Mouse (Mus musculus) midbrain, postnatal 0 days (tissue): Measurements from ENCODE around the gene Cox4i2. TPM values are rescaled to one million over a fixed set of nuclear protein-coding genes. Genes with fewer than 3 reads are reported as not detected.

ENCODE experiments used
- ATAC-seq: fragments of 200-750 bp; cut with Nextera tagmentation; 2 replicates; pipeline ENCODE4 v1.8.0; 2017; ENCODE audit warnings: moderate number of reproducible peaks, mild to moderate bottlenecking, moderate TSS enrichment, moderate library complexity; ENCODE audit not compliant: low FRiP score
- DNase-seq: peaks from one replicate; pipeline ENCODE4 v3.0.0-alpha.2; 2015; ENCODE audit warnings: low spot score
- H3K27ac ChIP-seq: fragments of 300-500 bp; sonication (generic); 2 replicates; pipeline ENCODE4 v1.5.1; 2014; ENCODE audit warnings: low read depth, mild to moderate bottlenecking, low read length, mixed read lengths
- H3K27me3 ChIP-seq: fragments of 300-500 bp; sonication (generic); 2 replicates; pipeline ENCODE4 v1.6.1; 2014; ENCODE audit warnings: low read length, control low read depth, mixed read lengths; ENCODE audit not compliant: insufficient read depth
- H3K36me3 ChIP-seq: fragments of 300-500 bp; sonication (generic); 2 replicates; pipeline ENCODE4 v1.6.1; 2014; ENCODE audit warnings: low read length, control low read depth, mixed read lengths; ENCODE audit not compliant: insufficient read depth
- H3K4me1 ChIP-seq: fragments of 300-500 bp; sonication (generic); 2 replicates; pipeline ENCODE4 v1.6.1; 2014; ENCODE audit warnings: mild to moderate bottlenecking, control low read depth, antibody characterized with exemption, low read length, mixed read lengths; ENCODE audit not compliant: insufficient read depth
- H3K4me2 ChIP-seq: fragments of 300-500 bp; sonication (generic); 2 replicates; pipeline ENCODE4 v1.6.1; 2014; ENCODE audit warnings: low read depth, mild to moderate bottlenecking, low read length, mixed read lengths; ENCODE audit not compliant: poor library complexity, severe bottlenecking
- H3K4me3 ChIP-seq: fragments of 300-500 bp; sonication (generic); 2 replicates; pipeline ENCODE4 v1.5.1; 2014; ENCODE audit warnings: low read depth, mild to moderate bottlenecking, low read length, moderate library complexity
- H3K9ac ChIP-seq: fragments of 300-500 bp; sonication (generic); replicated peaks from 2 replicates; pipeline ENCODE4 v1.6.1; 2014; ENCODE audit warnings: mild to moderate bottlenecking, low read length, moderate library complexity, mixed read lengths; ENCODE audit not compliant: poor library complexity, severe bottlenecking
- H3K9me3 ChIP-seq: fragments of 300-500 bp; sonication (generic); 2 replicates; pipeline ENCODE4 v1.6.1; 2016; ENCODE audit warnings: low read length, control low read depth
- CTCF ChIP-seq: IDR thresholded peaks from 2 replicates; pipeline ENCODE4 v1.5.1; 2016; ENCODE audit warnings: antibody characterized with exemption, mild to moderate bottlenecking
- WGBS: fragments of 180-500 bp; shearing (Covaris S2); extraction: QIAGEN DNeasy Blood & Tissue Kit; methylation state at CpG from one replicate; pipeline ENCODE4 v1.1.7; 2014; 5-methylcytosine and 5-hydroxymethylcytosine counted together
- polyA plus RNA-seq: library from polyadenylated mRNA; unstranded; fragments of >200 nt; fragmentation: Nextera tagmentation; extraction: Ambion mirVana; gene quantifications from 2 replicates; pipeline ENCODE4 v1.2.1, GENCODE M21; 2015
- total RNA-seq: library from RNA; depleted of rRNA; stranded (reverse); fragments of >200 nt; gene quantifications from 2 replicates; pipeline ENCODE4 v1.2.3, GENCODE M21; 2014

Cox4i2 gene
- total and polyA plus RNA-seq, 2 experiments from 2014 or later, result 2.0 to 3.3 TPM

DNA sequence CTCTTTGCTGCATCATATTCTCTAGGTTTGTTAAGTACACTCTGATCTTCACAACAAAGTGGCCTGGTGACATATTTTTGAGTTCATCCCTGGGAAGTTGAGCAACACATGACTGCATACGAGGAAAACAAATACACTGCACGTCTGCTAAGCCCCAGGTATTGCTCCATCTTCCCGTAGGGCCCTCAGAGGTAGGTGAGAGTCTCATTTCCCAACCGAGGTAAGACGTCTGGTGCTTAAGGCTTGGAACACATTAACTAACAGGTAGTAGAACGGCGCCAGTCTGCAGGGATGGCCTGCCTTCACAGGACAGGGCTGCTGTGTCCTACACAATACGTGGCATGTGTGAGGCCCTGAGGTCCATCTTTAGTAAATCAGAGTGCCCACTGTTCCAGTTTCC lies 30.7 kb downstream of the Cox4i2 start:
- H3K27ac ChIP-seq, result peak overlapping the region; percentile 47; the same call in 1 of the 2 replicates
- no peak overlapping the region for H3K4me2 ChIP-seq
- H3K27me3 ChIP-seq, result no peaks in the 10 kb centered on the region
- no peak overlapping the region for H3K4me3 ChIP-seq
- peaks cover 20% of the 10 kb centered on the region for H3K36me3 ChIP-seq
- H3K9ac ChIP-seq, result no peak overlapping the region
- DNase-seq, result no peak
- 93% methylated on average over 8 of the region's 8 CpGs for WGBS
- H3K4me1 ChIP-seq, result peaks cover 4% of the 10 kb centered on the region; the same call in 1 of the 2 replicates
- no peaks in the 10 kb centered on the region for H3K9me3 ChIP-seq
- no peak for ATAC-seq
- no peak for TF ChIP-seq CTCF

DNA sequence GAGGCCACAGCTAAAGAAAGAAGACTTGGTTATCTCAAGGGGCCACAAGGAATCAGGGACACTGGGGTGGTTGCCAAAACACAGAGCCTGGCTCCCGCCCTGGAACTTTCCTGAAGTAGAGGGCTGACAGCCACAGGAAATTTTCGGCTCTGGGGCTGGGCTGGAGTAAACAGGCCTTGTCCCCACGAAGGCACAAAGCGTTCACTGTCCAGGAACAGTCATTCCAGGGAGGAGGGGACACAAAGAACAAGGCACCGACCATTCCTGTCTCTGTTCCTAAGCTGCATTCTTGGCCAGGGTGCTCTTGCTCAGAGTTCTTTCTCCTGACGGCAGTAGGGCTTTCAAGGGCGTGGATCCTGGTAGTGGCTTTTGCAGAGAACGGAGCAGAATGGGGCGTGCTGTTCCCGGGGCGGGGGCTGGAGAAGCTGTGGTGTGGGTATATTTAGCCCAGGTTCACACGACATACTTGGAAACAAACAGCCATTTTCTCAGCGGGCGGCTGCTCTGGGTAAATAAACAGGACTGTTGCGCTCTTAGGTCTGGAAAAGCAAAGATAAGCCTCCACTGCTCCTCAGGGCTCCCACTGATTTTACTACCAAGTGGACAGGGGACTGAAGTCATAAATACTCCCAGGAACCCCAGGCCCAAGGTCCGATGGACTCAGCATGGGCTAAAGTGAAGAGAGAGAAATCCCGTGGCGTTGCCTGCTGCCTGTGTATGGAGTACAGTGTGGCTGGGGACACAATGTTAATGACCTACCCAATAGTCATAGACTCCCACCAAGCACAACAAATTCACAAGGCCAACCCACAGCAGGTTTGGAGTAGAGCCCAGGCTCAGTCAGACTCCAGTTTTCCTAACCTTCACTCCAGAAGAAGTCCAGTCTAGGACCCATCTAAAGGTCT lies 31.7 kb downstream of the Cox4i2 start:
- Histone ChIP-seq H3K9ac (no peak overlapping the region), H3K4me3 (no peak overlapping the region), H3K36me3 (peaks cover 12% of the 10 kb centered on the region), H3K4me2 (no peak overlapping the region), H3K27ac (peak overlapping the region; percentile 72), H3K9me3 (no peaks in the 10 kb centered on the region), H3K4me1 (peaks cover 4% of the 10 kb centered on the region; the same call in 1 of the 2 replicates), H3K27me3 (no peaks in the 10 kb centered on the region)
- DNase-seq, result peak; percentile 72
- no peak for TF ChIP-seq CTCF
- 67% methylated on average over 18 of the region's 18 CpGs for WGBS
- ATAC-seq, result peak; percentile 65

DNA sequence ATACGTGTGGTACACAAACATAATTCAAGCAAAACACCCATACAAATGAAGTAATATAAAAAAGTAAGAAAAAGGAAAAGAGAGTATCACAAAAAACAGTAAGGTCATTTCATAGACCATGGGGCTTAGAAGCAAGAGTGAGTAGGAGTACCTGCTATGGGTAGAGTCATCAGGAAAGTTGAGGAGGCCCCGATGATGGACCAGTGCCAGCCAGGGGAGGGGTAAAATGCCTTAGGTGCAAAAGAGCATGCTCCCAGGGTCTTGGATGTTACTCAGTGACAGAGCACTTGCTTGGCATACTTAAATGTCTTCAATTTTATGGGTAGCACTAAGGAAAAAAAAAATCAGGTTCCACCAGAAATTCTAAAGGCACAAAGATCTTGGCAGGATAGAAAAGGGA lies 33.2 kb downstream of the Cox4i2 start:
- TF ChIP-seq CTCF, result no peak
- Histone ChIP-seq H3K27me3 (no peaks in the 10 kb centered on the region), H3K4me2 (no peak overlapping the region), H3K4me3 (no peak overlapping the region), H3K4me1 (peaks cover 4% of the 10 kb centered on the region; the same call in 1 of the 2 replicates), H3K9ac (no peak overlapping the region), H3K36me3 (no peaks in the 10 kb centered on the region), H3K27ac (no peak overlapping the region), H3K9me3 (no peaks in the 10 kb centered on the region)
- WGBS, result 95% methylated on average over 2 of the region's 2 CpGs
- ATAC-seq (no peak), DNase-seq (no peak)

DNA sequence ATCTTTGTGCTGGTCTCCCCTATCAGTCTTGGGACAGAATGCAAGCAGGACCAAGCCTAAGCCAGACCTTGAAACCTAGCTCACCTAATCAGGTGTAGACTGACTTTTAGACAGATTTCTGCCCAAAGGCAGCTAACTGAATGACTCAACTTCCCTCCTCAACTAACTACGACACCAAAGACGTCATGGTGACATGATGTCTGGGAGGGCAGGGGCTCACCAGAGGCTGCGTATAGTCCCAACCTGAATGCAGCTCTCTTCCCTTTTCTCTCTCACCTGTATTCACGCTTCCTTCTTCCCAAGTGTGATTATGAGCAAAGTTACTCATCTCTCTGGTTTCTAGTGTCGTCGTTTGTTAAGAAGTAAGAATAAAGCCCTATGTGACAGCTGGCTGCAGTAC lies 33.6 kb downstream of the Cox4i2 start:
- Histone ChIP-seq H3K4me2 (no peak overlapping the region), H3K9ac (no peak overlapping the region), H3K9me3 (no peaks in the 10 kb centered on the region), H3K4me3 (no peak overlapping the region), H3K27me3 (no peaks in the 10 kb centered on the region), H3K36me3 (no peaks in the 10 kb centered on the region), H3K4me1 (peaks cover 4% of the 10 kb centered on the region; the same call in 1 of the 2 replicates), H3K27ac (no peak overlapping the region)
- DNase-seq (no peak), ATAC-seq (no peak)
- no peak for TF ChIP-seq CTCF
- 95% methylated on average over 6 of the region's 6 CpGs for WGBS

DNA sequence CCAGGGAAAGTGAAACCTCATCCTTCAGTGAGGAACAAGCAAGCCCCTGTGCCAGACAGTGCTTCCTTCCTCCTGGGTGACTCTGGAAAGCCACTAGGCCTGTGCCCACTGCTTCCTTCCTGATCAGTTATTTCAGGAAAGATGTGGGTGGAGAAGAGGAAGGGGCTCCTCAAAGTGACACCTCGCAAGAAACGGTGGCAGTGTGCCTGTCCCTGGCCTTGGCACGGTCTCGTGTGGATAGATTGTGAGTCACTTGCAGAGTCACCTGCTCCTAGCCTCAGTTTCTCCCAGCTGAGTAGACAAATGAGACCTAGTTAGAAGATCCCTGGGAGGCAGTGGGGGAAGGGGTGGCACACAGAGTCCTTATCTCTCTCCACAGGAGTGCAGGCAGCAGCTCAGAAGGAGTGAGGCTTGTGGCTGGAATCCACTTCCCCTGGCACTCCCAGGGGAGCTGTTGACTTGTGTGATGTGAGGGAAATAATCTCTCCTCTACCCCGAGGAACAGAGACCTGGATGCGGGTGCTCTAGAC lies 35.0 kb downstream of the Cox4i2 start:
- Histone ChIP-seq H3K4me2 (no peak overlapping the region), H3K9me3 (no peaks in the 10 kb centered on the region), H3K36me3 (no peaks in the 10 kb centered on the region), H3K4me3 (no peak overlapping the region), H3K9ac (no peak overlapping the region), H3K4me1 (peaks cover 4% of the 10 kb centered on the region; the same call in 1 of the 2 replicates), H3K27ac (no peak overlapping the region), H3K27me3 (no peaks in the 10 kb centered on the region)
- WGBS, result 66% methylated on average over 6 of the region's 6 CpGs
- peak; percentile 26 for DNase-seq
- ATAC-seq, result no peak
- no peak for TF ChIP-seq CTCF

DNA sequence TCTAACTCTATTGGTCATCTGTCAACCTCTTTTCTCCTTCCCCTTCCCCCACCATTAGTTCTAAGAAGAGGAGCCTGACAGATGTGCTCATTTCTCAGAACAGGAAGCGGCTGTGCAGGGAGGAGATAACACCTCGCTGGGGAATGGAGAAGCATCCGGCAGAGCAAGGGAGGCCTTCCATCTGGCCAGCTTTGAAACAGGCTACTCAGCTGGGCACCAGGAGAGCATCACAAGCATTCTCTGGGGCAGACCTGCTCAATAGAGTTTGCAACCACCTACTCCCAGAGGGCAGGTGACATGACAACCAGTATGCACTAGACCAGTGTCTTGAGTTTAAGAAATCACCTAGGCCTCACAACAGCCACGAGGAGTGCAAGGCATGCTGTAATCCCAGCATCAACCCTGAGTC lies 35.6 kb downstream of the Cox4i2 start:
- WGBS, result 58% methylated on average over 4 of the region's 4 CpGs
- H3K36me3 ChIP-seq, result no peaks in the 10 kb centered on the region
- no peak overlapping the region for H3K4me3 ChIP-seq
- ATAC-seq (no peak), DNase-seq (peak; percentile 16)
- H3K9ac ChIP-seq, result no peak overlapping the region
- H3K4me1 ChIP-seq, result peaks cover 4% of the 10 kb centered on the region; the same call in 1 of the 2 replicates
- H3K4me2 ChIP-seq, result no peak overlapping the region
- no peaks in the 10 kb centered on the region for H3K27me3 ChIP-seq
- H3K9me3 ChIP-seq, result no peaks in the 10 kb centered on the region
- TF ChIP-seq CTCF, result no peak
- no peak overlapping the region for H3K27ac ChIP-seq
